Mouse (Mus musculus) gastrocnemius, postnatal 25 days (tissue): ENCODE results near the gene Papss1. TPM values are rescaled to one million over a fixed set of nuclear protein-coding genes. Genes with fewer than 3 reads are reported as not detected.
"Not testable (repeated sequence)": the region's sequence is repeated elsewhere in the genome, so short reads cannot be mapped to it uniquely, and the experiment has no call there.

Experiments used
- DNase-seq: peaks from one replicate; pipeline ENCODE4 v3.0.0; 2022
- long read RNA-seq, 2 experiments: library from polyadenylated mRNA; stranded (forward); transcript quantifications; one replicate each; pipeline ENCODE4 v2.0.0; 2021
- total RNA-seq, 2 experiments: library from RNA; stranded (reverse); gene quantifications; 1 replicate in 1 of 2; 2 replicates in 1 of 2; pipeline ENCODE4 v1.2.3; 2021

Papss1 gene
- total RNA-seq: 1 to 10 TPM; 6.2 to 6.8 TPM
- long read RNA-seq, experiment 1, partial matches to known transcripts: 1 of 2 reads
- long read RNA-seq, experiment 1, other reads (novel, unspliced or antisense): 0 of 2 reads
- long read RNA-seq, experiment 2, partial matches to known transcripts: 4 of 5 reads
- long read RNA-seq, experiment 2, other reads (novel, unspliced or antisense): 0 of 5 reads

GRCm38 (mm10) chr3:131564430-131565256 lies at the start of gene Papss1:
Papss1 (plus strand) TSS chr3:131564768.
- DNase-seq: peak; percentile 100

GRCm38 (mm10) chr3:131516332-131516999 lies 48.1 kb upstream of the Papss1 start:
- DNase-seq: no peak

- DNase-seq: no peak
These were observed 46.8 kb upstream of the Papss1 start for GRCm38 (mm10) chr3:131517756-131518155.

- DNase-seq: no peak
These were observed 43.4 kb upstream of the Papss1 start for GRCm38 (mm10) chr3:131521206-131521605.

- no peak for DNase-seq
These were observed 42.3 kb upstream of the Papss1 start for GRCm38 (mm10) chr3:131522243-131522642.

GRCm38 (mm10) chr3:131523749-131524148 lies 40.8 kb upstream of the Papss1 start:
- no peak for DNase-seq

GRCm38 (mm10) chr3:131524210-131524609 lies 40.4 kb upstream of the Papss1 start:
- no peak for DNase-seq

- no peak for DNase-seq
These were observed 39.8 kb upstream of the Papss1 start for GRCm38 (mm10) chr3:131524779-131525178.

GRCm38 (mm10) chr3:131525229-131525628 lies 39.3 kb upstream of the Papss1 start:
- no peak for DNase-seq

- no peak for DNase-seq
These were observed 23.2 kb upstream of the Papss1 start for GRCm38 (mm10) chr3:131541244-131541942.

- DNase-seq: not testable (repeated sequence)
These were observed 17.0 kb upstream of the Papss1 start for GRCm38 (mm10) chr3:131547562-131547961.

GRCm38 (mm10) chr3:131550046-131550445 lies 14.5 kb upstream of the Papss1 start:
- DNase-seq: no peak

- no peak for DNase-seq
These were observed 12.0 kb upstream of the Papss1 start for GRCm38 (mm10) chr3:131552349-131553254.

- no peak for DNase-seq
These were observed 8.8 kb upstream of the Papss1 start for GRCm38 (mm10) chr3:131555771-131556170.

- DNase-seq: no peak
These were observed 3.0 kb upstream of the Papss1 start for GRCm38 (mm10) chr3:131561591-131561990.

GRCm38 (mm10) chr3:131565257-131565610 lies 666 bp downstream of the Papss1 start:
- no peak for DNase-seq

- no peak for DNase-seq
These were observed 1.7 kb downstream of the Papss1 start for GRCm38 (mm10) chr3:131566281-131566680.

- DNase-seq: no peak
These were observed 5.9 kb downstream of the Papss1 start for GRCm38 (mm10) chr3:131570506-131570905.

GRCm38 (mm10) chr3:131573555-131573954 lies 9.0 kb downstream of the Papss1 start:
- no peak for DNase-seq

- no peak for DNase-seq
These were observed 14.0 kb downstream of the Papss1 start for GRCm38 (mm10) chr3:131578434-131579104.

GRCm38 (mm10) chr3:131580040-131580439 lies 15.5 kb downstream of the Papss1 start:
- DNase-seq: no peak
